Mouse (Mus musculus) Patski (cell line): Measurements from ENCODE around the gene Vsig10l. TPM values are rescaled to one million over a fixed set of nuclear protein-coding genes. Genes with fewer than 3 reads are reported as not detected.

ENCODE experiments used
- ATAC-seq: fragments of 100-300 bp; one replicate; pipeline ENCODE4 v1.8.0; 2021
- CTCF ChIA-PET: fragments of 350-600 bp; sonication (Branson Sonifier 250); formaldehyde crosslinking; loops from one replicate; lab custom pipeline; 2022; ENCODE audit warnings: inconsistent platforms; lab: Charles Lee
- POLR2A ChIA-PET: fragments of 350-600 bp; sonication (Branson Sonifier 250); formaldehyde crosslinking; loops from one replicate; lab custom pipeline; 2022; ENCODE audit warnings: antibody characterized with exemption, inconsistent platforms; lab: Charles Lee
- DNase-seq: peaks from one replicate; pipeline ENCODE4 v3.0.0-alpha.2; 2011; ENCODE audit warnings: low read depth, low spot score
- H3K27me3 ChIP-seq: fragments of 371-371 bp; one replicate; pipeline ENCODE4 v1.5.1; 2021
- CTCF ChIP-seq: fragments of 100-300 bp; IDR thresholded peaks from one replicate; pipeline ENCODE4 v1.5.1; 2021
- in situ Hi-C: fragments of 300-500 bp; cut with MboI; formaldehyde crosslinking; loops from 3 replicates; pipeline ENCODE4 v1.11.1; 2018; ENCODE audit warnings: low pct_unique_long_range_greater_than_20kb, mixed read lengths
- polyA plus RNA-seq: library from polyadenylated mRNA; unstranded; gene quantifications from one replicate; pipeline ENCODE4 v1.2.3, GENCODE M21; 2021

Gene Vsig10l
- polyA plus RNA-seq, result 4.0 TPM

DNA sequence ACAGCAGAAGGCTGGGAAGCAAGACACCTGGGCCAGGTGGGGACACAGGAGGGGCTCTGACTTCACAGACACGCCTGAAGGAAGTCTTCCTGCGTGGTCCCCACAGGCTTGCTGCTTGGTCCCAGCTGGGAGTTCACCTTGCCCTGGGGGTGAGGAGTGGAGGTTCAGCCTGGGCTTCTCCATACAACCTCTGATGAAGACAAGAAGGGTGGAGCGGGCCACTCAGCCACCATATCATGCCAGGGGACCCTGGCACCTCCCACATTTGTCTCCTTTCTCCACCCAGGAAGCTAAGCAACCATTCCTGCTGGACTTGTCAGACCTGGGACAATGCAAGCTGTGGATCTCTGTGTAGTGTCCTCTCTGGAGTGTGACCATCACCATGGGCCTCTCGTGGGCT is at the start of gene Vsig10l:
Gene Vsig10l (plus strand): TSS at position 301 of the 400 bp plus-strand sequence.
- no peak for DNase-seq
- TF ChIP-seq CTCF, result no peak
- no peak for ATAC-seq

DNA sequence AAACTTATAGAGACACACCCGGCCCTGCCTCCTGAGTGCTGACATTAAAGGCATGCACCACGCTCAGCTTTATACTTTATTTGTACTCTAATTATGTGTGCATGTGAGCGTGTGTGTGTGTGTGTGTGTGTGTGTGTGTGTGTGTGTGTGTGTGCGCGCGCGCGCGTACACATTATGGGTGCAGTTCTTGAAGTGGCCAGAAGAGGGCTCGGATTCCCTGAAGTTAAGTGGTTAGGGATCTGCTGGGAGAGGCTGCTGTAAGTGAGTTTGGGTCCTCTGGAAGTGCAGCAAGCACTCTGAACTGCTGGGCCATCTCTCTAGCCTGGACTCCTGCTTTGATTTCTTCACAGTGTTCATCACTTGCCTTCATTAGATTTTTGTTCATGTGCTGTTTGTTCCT is 45.7 kb upstream of the Vsig10l start:
- POLR2A ChIA-PET, result no interaction called here
- CTCF ChIA-PET, result interaction anchor here (1.5 kb wide), 1 partner anchor 18 kb away, joined by 3 read pairs; no protein-coding TSS in a partner anchor
- in situ Hi-C loops, result no loop called here
- no peaks in the 10 kb centered on the region for H3K27me3 ChIP-seq
- ATAC-seq (no peak), DNase-seq (no peak)
- no peak for TF ChIP-seq CTCF

More for the DNA sequence above, at the start of gene Vsig10l:
- no peaks in the 10 kb centered on the region for H3K27me3 ChIP-seq
- in situ Hi-C loops, result no loop called here
- ChIA-PET POLR2A (no interaction called here), CTCF (interaction anchor here (1.3 kb wide), 1 partner anchor 40 kb away, joined by 3 read pairs; no protein-coding TSS in a partner anchor)

DNA sequence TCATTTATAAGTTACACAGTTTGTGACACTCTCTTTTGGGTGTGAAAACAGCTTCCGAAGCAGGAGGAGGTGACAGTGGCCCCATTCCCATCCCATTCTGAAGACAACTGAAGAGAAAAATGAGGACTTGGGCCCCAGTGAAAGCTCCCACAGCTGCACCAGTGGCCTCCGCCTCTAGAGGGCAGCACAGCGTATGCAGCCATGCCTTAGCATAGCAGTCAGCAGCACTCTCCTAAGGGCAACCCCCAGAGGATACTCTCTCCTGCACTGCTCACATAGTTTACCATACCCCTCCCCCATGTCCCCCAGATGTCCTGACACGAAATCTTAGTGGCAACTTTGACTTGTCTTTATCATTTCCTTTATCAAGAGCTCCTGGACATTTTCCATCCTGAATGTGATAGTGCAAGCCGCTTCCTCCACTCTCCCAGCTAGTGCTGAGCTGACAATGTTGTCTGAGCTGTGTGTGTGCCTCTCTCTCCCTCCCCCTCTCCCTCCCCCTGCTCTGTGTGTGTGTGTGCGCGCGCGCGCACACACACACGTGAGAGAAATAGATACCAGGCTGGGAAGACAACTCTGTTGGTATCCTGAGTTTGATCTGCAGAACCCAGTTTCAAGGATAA is 39.8 kb upstream of the Vsig10l start:
- POLR2A ChIA-PET, result interaction anchor here (0.7 to 0.8 kb wide), 2 partner anchors 20 to 918 kb away, joined by 3 read pairs; partner anchors contain the start of gene Zfp141
- CTCF ChIA-PET, result interaction anchor here (0.6 to 3.4 kb wide), 15 partner anchors 8 to 114 kb away, joined by 3 to 17 read pairs (median 5); partner anchors contain the start of genes Etfb, Gm45233, Nkg7 and Vsig10l
- DNase-seq, result no peak
- ATAC-seq, result peak; percentile 98
- in situ Hi-C loops, result no loop called here
- TF ChIP-seq CTCF, result peak; percentile 95
- H3K27me3 ChIP-seq, result no peaks in the 10 kb centered on the region

DNA sequence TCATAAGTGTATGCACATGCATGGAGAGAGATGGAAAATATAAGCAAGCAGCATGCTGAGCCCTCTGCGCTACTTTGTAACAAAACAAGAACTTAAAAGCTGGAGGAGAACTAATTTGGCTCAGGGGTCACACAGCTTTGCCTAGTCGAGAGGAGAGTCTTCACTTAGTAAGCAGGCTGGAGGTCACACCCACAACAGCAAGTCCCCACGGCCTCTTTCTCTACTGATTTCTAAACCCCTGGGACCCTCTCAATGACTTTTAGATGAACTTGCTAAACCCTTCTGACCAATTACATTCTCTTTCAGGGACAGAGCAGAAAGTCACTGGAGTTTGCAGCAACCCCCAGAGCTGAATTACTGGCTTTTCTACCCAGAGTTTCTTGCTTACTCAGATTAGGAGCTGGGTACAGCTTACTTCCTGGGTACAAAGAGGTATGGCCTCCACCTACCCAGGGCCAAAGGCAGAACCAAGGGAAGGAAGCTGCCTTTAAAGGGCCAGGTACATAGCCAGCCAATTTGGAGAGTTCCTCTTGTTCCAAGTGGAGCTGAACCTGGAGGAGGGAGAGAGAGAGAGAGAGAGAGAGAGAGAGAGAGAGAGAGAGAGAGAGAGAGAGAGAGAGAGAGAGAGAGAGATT is 38.8 kb upstream of the Vsig10l start:
- CTCF ChIA-PET, result interaction anchor here (0.7 to 3.4 kb wide), 6 partner anchors 16 to 119 kb away, joined by 3 to 17 read pairs (median 8); partner anchors contain the start of genes Etfb and Gm45233
- POLR2A ChIA-PET, result interaction anchor here (0.6 to 1.1 kb wide), 5 partner anchors 8 to 919 kb away, joined by 3 to 4 read pairs (median 3); partner anchors contain the start of gene Zfp141
- no peak for DNase-seq
- no peak for ATAC-seq
- no peak for TF ChIP-seq CTCF
- no peaks in the 10 kb centered on the region for H3K27me3 ChIP-seq
- in situ Hi-C loops, result no loop called here

DNA sequence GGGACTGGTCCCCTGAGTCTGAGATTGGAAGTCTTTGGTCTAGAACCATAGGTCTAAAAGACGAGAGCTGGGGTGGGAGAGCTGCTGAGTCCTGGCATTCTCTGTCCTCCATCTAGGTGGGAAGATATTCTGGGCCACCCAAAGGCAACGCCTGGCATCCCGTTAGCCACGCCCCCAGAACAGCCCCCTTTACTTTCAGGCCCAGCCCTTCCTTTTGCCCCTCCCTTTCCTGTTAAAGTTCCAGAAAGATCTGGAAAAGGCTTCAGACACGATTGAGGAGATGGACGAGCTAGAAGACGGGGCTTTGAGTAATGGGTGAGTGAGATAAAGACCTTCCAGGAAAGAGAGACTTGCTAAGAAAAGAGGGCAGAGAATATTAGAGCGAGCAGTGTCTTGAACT is 35.5 kb upstream of the Vsig10l start, which contains the start of gene Lim2:
Gene Lim2 (plus strand): TSS at position 265 of the 400 bp plus-strand sequence.
- no peak for ATAC-seq
- in situ Hi-C loops, result no loop called here
- no peaks in the 10 kb centered on the region for H3K27me3 ChIP-seq
- no peak for DNase-seq
- TF ChIP-seq CTCF, result no peak
- ChIA-PET CTCF (no interaction called here), POLR2A (no interaction called here)

DNA sequence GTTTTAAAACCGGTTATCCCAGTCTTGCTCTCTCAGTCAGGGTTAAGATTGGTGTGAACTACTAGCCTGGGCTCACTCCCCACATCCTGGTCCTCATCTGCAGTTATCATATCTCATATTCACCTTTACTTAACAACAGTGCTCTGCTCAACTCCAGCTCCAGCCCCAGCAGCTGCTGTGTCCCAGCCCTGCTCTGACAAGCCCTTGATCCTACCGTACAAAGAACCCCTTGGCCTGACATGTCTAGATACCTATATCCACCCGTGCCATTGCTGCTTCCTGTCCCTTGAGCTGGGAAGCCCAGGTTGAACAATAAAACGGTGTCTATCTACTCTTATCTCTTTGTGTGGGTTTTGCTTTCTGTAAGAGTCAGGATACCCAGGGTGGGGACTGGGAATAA is 33.5 kb upstream of the Vsig10l start:
- ChIA-PET POLR2A (no interaction called here), CTCF (no interaction called here)
- DNase-seq (no peak), ATAC-seq (no peak)
- no peaks in the 10 kb centered on the region for H3K27me3 ChIP-seq
- in situ Hi-C loops, result no loop called here
- no peak for TF ChIP-seq CTCF

DNA sequence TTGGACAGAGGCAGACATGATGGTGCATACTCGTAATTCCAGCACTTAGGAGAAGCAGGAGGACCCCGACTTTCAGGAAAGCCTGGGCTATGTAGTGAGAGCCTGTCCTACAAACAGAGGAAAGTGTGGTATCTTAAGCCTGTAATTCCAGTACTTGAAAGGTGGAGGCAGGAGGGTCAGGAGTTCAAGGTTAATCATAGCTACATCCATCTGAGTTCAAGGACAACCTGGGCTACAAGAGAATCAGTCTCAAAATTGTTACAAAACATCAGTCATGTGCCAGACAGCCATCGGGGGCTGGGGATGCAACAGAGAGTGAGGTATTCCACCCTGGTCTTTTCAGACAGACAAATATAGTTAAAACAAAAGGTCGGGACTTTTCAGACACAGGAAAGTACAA is 30.1 kb upstream of the Vsig10l start:
- ATAC-seq, result no peak
- TF ChIP-seq CTCF, result no peak
- H3K27me3 ChIP-seq, result no peaks in the 10 kb centered on the region
- DNase-seq, result no peak
- in situ Hi-C loops, result no loop called here
- CTCF ChIA-PET, result no interaction called here
- POLR2A ChIA-PET, result no interaction called here

DNA sequence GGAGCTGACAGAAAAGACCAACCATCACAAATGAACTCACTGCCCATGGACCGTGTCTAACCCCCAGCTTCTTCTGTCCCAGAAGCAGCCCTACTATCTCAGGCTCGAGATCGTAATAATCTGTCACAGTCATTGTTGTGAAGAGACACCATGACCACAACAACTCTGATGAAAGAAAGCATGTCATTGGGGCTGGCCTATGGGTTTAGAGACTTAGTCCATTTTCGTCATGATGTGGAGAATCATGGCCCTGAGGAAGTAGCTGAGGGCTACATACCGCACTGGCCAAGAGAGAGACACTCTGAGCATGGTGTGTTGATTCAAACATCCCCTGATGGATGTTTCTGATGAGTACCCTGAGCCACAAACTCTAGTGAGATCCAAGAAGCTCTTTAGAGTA is 28.3 kb upstream of the Vsig10l start:
- TF ChIP-seq CTCF, result no peak
- CTCF ChIA-PET, result interaction anchor here (0.6 to 3.6 kb wide), 2 partner anchors 9 to 12 kb away, joined by 3 to 12 read pairs; partner anchors contain the start of genes Etfb and Gm45233
- DNase-seq, result no peak
- POLR2A ChIA-PET, result no interaction called here
- no peaks in the 10 kb centered on the region for H3K27me3 ChIP-seq
- no peak for ATAC-seq
- in situ Hi-C loops, result no loop called here

DNA sequence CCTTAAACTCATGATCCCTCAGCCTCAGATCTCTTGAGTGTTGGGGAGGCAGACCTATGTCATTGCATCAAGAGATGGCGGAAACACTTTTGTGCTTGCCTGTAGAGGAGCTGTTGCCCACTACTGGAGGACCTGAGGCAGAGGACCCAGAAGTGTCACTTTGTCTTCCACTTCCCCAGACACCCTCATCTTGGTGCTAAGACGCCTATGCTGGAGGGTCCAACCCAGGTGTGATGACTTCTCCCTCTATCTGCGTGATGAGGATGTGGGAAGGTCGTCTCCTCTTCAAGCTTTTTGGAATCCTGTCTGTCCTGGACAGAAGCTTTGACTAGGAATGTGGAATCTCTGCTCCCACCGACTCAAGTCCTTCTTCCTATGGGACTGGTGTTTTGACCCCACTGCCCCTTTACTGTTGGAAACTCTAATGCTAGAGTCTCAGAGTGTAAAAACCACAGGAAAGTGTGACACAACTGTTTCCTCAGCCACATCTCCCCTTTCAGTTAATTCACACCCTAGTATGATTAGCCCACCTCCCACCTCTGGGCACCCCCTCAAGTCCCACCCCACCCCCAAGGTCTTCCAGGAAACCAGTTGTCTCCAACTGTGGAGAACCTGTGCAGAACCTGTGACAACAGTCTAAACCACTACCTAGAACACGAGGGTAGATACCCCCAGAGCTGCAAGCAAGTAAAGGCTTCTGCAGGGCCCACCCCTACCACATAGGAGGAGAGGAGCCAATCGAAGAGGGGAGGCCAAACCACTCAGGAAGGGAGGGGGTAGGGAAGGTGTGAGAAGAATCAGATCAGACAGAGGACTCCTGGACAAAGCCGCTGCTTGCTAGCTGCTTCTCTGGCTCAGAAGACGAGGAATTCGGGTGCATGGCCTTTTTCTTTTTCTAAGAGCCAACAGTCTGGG is 26.4 kb upstream of the Vsig10l start, which contains the start of gene Nkg7:
Gene Nkg7 (plus strand): TSS at position 733 of the 915 bp plus-strand sequence.
- ATAC-seq (no peak), DNase-seq (no peak)
- CTCF ChIA-PET, result interaction anchor here (1.5 to 3.6 kb wide), 2 partner anchors 14 to 24 kb away, joined by 3 to 12 read pairs; no protein-coding TSS in a partner anchor
- in situ Hi-C loops, result no loop called here
- TF ChIP-seq CTCF, result no peak
- POLR2A ChIA-PET, result no interaction called here
- no peaks in the 10 kb centered on the region for H3K27me3 ChIP-seq

DNA sequence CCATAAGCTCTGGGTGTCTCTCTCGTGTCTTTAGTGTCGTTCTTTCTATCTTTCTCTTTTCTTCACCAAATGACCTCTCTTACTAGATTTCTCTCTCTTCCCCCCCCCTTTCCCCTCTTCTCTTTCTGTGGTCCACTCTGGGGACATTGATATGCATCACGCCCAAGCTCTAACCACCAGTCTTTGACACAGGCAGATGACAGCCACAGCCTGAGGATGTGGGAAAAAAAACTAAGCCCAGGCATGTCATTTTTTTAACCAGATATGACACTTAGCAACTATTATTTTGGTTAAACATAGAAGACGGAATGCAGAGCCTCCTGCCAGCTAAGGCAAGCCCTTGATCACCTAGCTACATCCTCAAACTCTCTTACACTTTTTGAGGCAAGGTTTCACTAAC is 24.3 kb upstream of the Vsig10l start:
- no peak for TF ChIP-seq CTCF
- no peaks in the 10 kb centered on the region for H3K27me3 ChIP-seq
- ChIA-PET POLR2A (no interaction called here), CTCF (interaction anchor here (1.5 kb wide), 1 partner anchor 28 kb away, joined by 4 read pairs; no protein-coding TSS in a partner anchor)
- no peak for ATAC-seq
- no peak for DNase-seq
- in situ Hi-C loops, result no loop called here
